Mouse (Mus musculus) CH12.LX (cell line): ENCODE data around the gene Rragc. TPM values are rescaled to one million over a fixed set of nuclear protein-coding genes. Genes with fewer than 3 reads are reported as not detected.
A peak's percentile ranks its signal among the peaks of the same experiment; 100 is the strongest.

Experiments used
- DNase-seq: peaks from one replicate; pipeline ENCODE4 v3.0.0-alpha.2; 2013; ENCODE audit errors: extremely low read depth
- H3K27ac ChIP-seq: 2 replicates; pipeline ENCODE4 v1.5.1; 2012; ENCODE audit warnings: low read depth, mild to moderate bottlenecking, control low read depth, moderate library complexity; ENCODE audit not compliant: insufficient read depth
- H3K27me3 ChIP-seq: replicated peaks from 2 replicates; pipeline ENCODE3; 2012; ENCODE audit warnings: inconsistent platforms
- H3K36me3 ChIP-seq, 2 experiments: replicated peaks in 1 of 2; 2 replicates each; pipeline versions ENCODE3 to v1.6.1; 2012; ENCODE audit warnings: inconsistent platforms in 1 of 2, low read length in 1 of 2, mild to moderate bottlenecking in 1 of 2, mixed read lengths in 1 of 2, moderate library complexity in 1 of 2; ENCODE audit not compliant: control insufficient read depth in 1 of 2, insufficient read depth in 1 of 2
- H3K4me1 ChIP-seq, 2 experiments: 2 replicates each; pipeline ENCODE4 v1.6.1; 2012; ENCODE audit warnings: inconsistent platforms in 1 of 2, moderate library complexity in 1 of 2; ENCODE audit not compliant: insufficient read depth in 2 of 2, control insufficient read depth in 1 of 2
- H3K4me2 ChIP-seq: 2 replicates; pipeline ENCODE4 v1.6.1; 2012; ENCODE audit warnings: low read depth, mild to moderate bottlenecking, control low read depth; ENCODE audit not compliant: poor library complexity, insufficient read depth, severe bottlenecking
- H3K4me3 ChIP-seq, 3 experiments: fragments of 150-350 bp in 1 of 3; sonication (generic) in 1 of 3; replicated peaks in 1 of 3; 2 replicates each; pipeline versions ENCODE3 to v1.5.1; 2011 to 2012; ENCODE audit warnings: low read depth in 2 of 3, low read length in 2 of 3, mild to moderate bottlenecking in 2 of 3, moderate library complexity in 2 of 3, control low read depth in 1 of 3, improper control_type of control experiment in 1 of 3, inconsistent platforms in 1 of 3, mixed read lengths in 1 of 3; ENCODE audit not compliant: poor library complexity in 1 of 3
- H3K79me2 ChIP-seq: replicated peaks from 2 replicates; pipeline ENCODE4 v1.6.1; 2012; ENCODE audit warnings: mild to moderate bottlenecking, moderate library complexity; ENCODE audit not compliant: control insufficient read depth, poor library complexity, insufficient read depth, severe bottlenecking; ENCODE audit errors: extremely low read depth
- H3K9ac ChIP-seq: 2 replicates; pipeline ENCODE4 v1.6.1; 2012; ENCODE audit warnings: low read depth, mild to moderate bottlenecking, control low read depth, moderate library complexity; ENCODE audit not compliant: insufficient read depth
- H3K9me3 ChIP-seq: replicated peaks from 2 replicates; pipeline ENCODE3; 2012; ENCODE audit warnings: low read length, inconsistent platforms, mixed read lengths
- BHLHE40 ChIP-seq: IDR thresholded peaks from 2 replicates; pipeline ENCODE4 v1.6.1; 2011; ENCODE audit warnings: mild to moderate bottlenecking, low read depth, low read length, improper control_type of control experiment
- CHD1 ChIP-seq: IDR thresholded peaks from 2 replicates; pipeline ENCODE4 v1.6.1; 2012; ENCODE audit warnings: low read depth, low read length, improper control_type of control experiment, inconsistent platforms
- CHD2 ChIP-seq: IDR thresholded peaks from 2 replicates; pipeline ENCODE4 v1.6.1; 2011; ENCODE audit warnings: low read length, improper control_type of control experiment
- CTCF ChIP-seq, 2 experiments: IDR thresholded peaks in 1 of 2; conservative IDR thresholded peaks in 1 of 2; 2 replicates each; pipeline ENCODE4 v1.5.1; 2011 to 2012; ENCODE audit warnings: low read depth in 2 of 2, low read length in 2 of 2, improper control_type of control experiment in 1 of 2, inconsistent platforms in 1 of 2, mild to moderate bottlenecking in 1 of 2, moderate library complexity in 1 of 2
- E2F4 ChIP-seq: IDR thresholded peaks from 2 replicates; pipeline ENCODE4 v1.6.1; 2011; ENCODE audit warnings: low read depth, low read length, improper control_type of control experiment; ENCODE audit not compliant: insufficient replicate concordance
- ELF1 ChIP-seq: IDR thresholded peaks from 2 replicates; pipeline ENCODE4 v1.6.1; 2014; ENCODE audit warnings: low read depth, mild to moderate bottlenecking, inconsistent platforms, low read length, improper control_type of control experiment
- ETS1 ChIP-seq: conservative IDR thresholded peaks from 2 replicates; pipeline ENCODE4 v1.6.1; 2012; ENCODE audit warnings: low read depth, mild to moderate bottlenecking, inconsistent platforms, low read length, improper control_type of control experiment, moderate library complexity
- GABPA ChIP-seq: IDR thresholded peaks from 2 replicates; pipeline ENCODE4 v1.6.1; 2012; ENCODE audit warnings: low read depth, low read length, improper control_type of control experiment, inconsistent platforms; ENCODE audit not compliant: insufficient replicate concordance
- HCFC1 ChIP-seq: IDR thresholded peaks from 2 replicates; pipeline ENCODE4 v1.6.1; 2012; ENCODE audit warnings: low read depth, mild to moderate bottlenecking, inconsistent platforms, low read length, improper control_type of control experiment
- JUN ChIP-seq: IDR thresholded peaks from 2 replicates; pipeline ENCODE4 v1.6.1; 2011; ENCODE audit warnings: low read depth, mild to moderate bottlenecking, low read length, improper control_type of control experiment, moderate library complexity; ENCODE audit not compliant: insufficient read depth
- JUND ChIP-seq: conservative IDR thresholded peaks from 2 replicates; pipeline ENCODE4 v1.6.1; 2011; ENCODE audit warnings: low read depth, low read length, improper control_type of control experiment
- KAT2A ChIP-seq: IDR thresholded peaks from 2 replicates; pipeline ENCODE4 v1.6.1; 2012; ENCODE audit warnings: low read length, improper control_type of control experiment, inconsistent platforms; ENCODE audit not compliant: insufficient replicate concordance
- MAFK ChIP-seq: IDR thresholded peaks from 2 replicates; pipeline ENCODE4 v1.6.1; 2011; ENCODE audit warnings: low read length, improper control_type of control experiment; ENCODE audit not compliant: insufficient replicate concordance
- MAX ChIP-seq: IDR thresholded peaks from 2 replicates; pipeline ENCODE4 v1.6.1; 2011; ENCODE audit warnings: low read length, improper control_type of control experiment
- MEF2A ChIP-seq: IDR thresholded peaks from 2 replicates; pipeline ENCODE4 v1.6.1; 2014; ENCODE audit warnings: low read depth, mild to moderate bottlenecking, inconsistent platforms, low read length, improper control_type of control experiment, borderline replicate concordance
- MXI1 ChIP-seq: IDR thresholded peaks from 2 replicates; pipeline ENCODE4 v1.6.1; 2011; ENCODE audit warnings: mild to moderate bottlenecking, low read depth, low read length, improper control_type of control experiment
- MYC ChIP-seq: IDR thresholded peaks from 2 replicates; pipeline ENCODE4 v1.6.1; 2011; ENCODE audit warnings: low read depth, mild to moderate bottlenecking, improper control_type of control experiment, low read length
- NRF1 ChIP-seq: IDR thresholded peaks from 2 replicates; pipeline ENCODE4 v1.6.1; 2014; ENCODE audit warnings: low read depth, mild to moderate bottlenecking, inconsistent platforms, low read length, improper control_type of control experiment, moderate library complexity
- POLR2AphosphoS2 ChIP-seq: IDR thresholded peaks from 2 replicates; pipeline ENCODE4 v1.6.1; 2011; ENCODE audit warnings: low read depth, low read length, improper control_type of control experiment
- RAD21 ChIP-seq: IDR thresholded peaks from 2 replicates; pipeline ENCODE4 v1.6.1; 2011; ENCODE audit warnings: low read depth, mild to moderate bottlenecking, low read length, improper control_type of control experiment, moderate library complexity
- RCOR1 ChIP-seq: conservative IDR thresholded peaks from 2 replicates; pipeline ENCODE4 v1.6.1; 2012; ENCODE audit warnings: low read depth, mild to moderate bottlenecking, inconsistent platforms, low read length, improper control_type of control experiment
- SIN3A ChIP-seq: IDR thresholded peaks from 2 replicates; pipeline ENCODE4 v1.6.1; 2012; ENCODE audit warnings: low read length, improper control_type of control experiment, inconsistent platforms
- SMC3 ChIP-seq: IDR thresholded peaks from 2 replicates; pipeline ENCODE4 v1.6.1; 2011; ENCODE audit warnings: low read depth, low read length, improper control_type of control experiment
- TBP ChIP-seq: conservative IDR thresholded peaks from 2 replicates; pipeline ENCODE4 v1.6.1; 2011; ENCODE audit warnings: low read depth, low read length, improper control_type of control experiment
- TCF12 ChIP-seq: IDR thresholded peaks from 2 replicates; pipeline ENCODE4 v1.6.1; 2014; ENCODE audit warnings: low read depth, mild to moderate bottlenecking, inconsistent platforms, low read length, improper control_type of control experiment
- UBTF ChIP-seq: IDR thresholded peaks from 2 replicates; pipeline ENCODE4 v1.6.1; 2012; ENCODE audit warnings: low read depth, mild to moderate bottlenecking, inconsistent platforms, low read length, improper control_type of control experiment, moderate library complexity
- USF2 ChIP-seq: conservative IDR thresholded peaks from 2 replicates; pipeline ENCODE4 v1.6.1; 2011; ENCODE audit warnings: low read depth, low read length, improper control_type of control experiment
- ZC3H11A ChIP-seq: IDR thresholded peaks from 2 replicates; pipeline ENCODE4 v1.6.1; 2012; ENCODE audit warnings: low read depth, mild to moderate bottlenecking, inconsistent platforms, low read length, improper control_type of control experiment
- ZKSCAN1 ChIP-seq: IDR thresholded peaks from 2 replicates; pipeline ENCODE4 v1.6.1; 2012; ENCODE audit warnings: low read depth, inconsistent platforms, low read length, improper control_type of control experiment, borderline replicate concordance
- ZMIZ1 ChIP-seq: IDR thresholded peaks from 2 replicates; pipeline ENCODE4 v1.6.1; 2012; ENCODE audit warnings: low read depth, mild to moderate bottlenecking, inconsistent platforms, low read length, improper control_type of control experiment
- ZNF384 ChIP-seq: IDR thresholded peaks from 2 replicates; pipeline ENCODE4 v1.6.1; 2012; ENCODE audit warnings: low read depth, low read length, improper control_type of control experiment, inconsistent platforms
- dilution Hi-C: fragments of 300-500 bp; cut with MboI; formaldehyde crosslinking; loops from 2 replicates; pipeline ENCODE4 v1.14.3; 2020; ENCODE audit warnings: low sequenced_read_pairs; ENCODE audit not compliant: extremely low pct_unique_long_range_greater_than_20kb, extremely low pct_ligation_motif_present
- in situ Hi-C: fragments of 300-500 bp; cut with MboI; formaldehyde crosslinking; loops from 3 replicates; pipeline ENCODE4 v1.14.3; 2019; ENCODE audit warnings: low sequenced_read_pairs, low pct_ligation_motif_present, low pct_unique_long_range_greater_than_20kb, mixed read lengths
- polyA plus RNA-seq: library from polyadenylated mRNA; unstranded; fragments of >175 nt; gene quantifications from 2 replicates; pipeline ENCODE4 v1.2.1, GENCODE M21; 2012; ENCODE audit warnings: low read depth; ENCODE audit not compliant: insufficient read length
- total RNA-seq, 2 experiments: library from RNA; depleted of rRNA; stranded (reverse); fragments of 300-350 nt in 1 of 2; fragments of >200 nt in 1 of 2; gene quantifications; 2 replicates each; pipeline ENCODE4 v1.2.3; 2012 to 2014

The Rragc gene
- total and polyA plus RNA-seq, 3 experiments, result 24.0 to 67.6 (median 49.1) TPM

- no peak for DNase-seq
- Histone ChIP-seq H3K27me3 (no peaks in the 10 kb centered on the region), H3K79me2 (peaks cover 25% of the 10 kb centered on the region), H3K36me3 (peaks cover 32 to 60% of the 10 kb centered on the region in 2 experiments), H3K9me3 (no peaks in the 10 kb centered on the region), H3K4me1 (peaks cover 4 to 17% of the 10 kb centered on the region in 2 experiments; a peak in 3 of 4 replicates), H3K4me2 (no peak overlapping the region), H3K27ac (no peak overlapping the region), H3K4me3 (no peak overlapping the region), H3K9ac (no peak overlapping the region)
- dilution Hi-C loops, result no loop called here
- TF ChIP-seq NRF1 (no peak), GABPA (no peak), SIN3A (no peak), ZC3H11A (no peak), ZNF384 (no peak), ELF1 (no peak), USF2 (no peak), RCOR1 (no peak), MEF2A (no peak), RAD21 (no peak), CHD2 (no peak), BHLHE40 (no peak)
- in situ Hi-C loops, result no loop called here
Observed at GRCm38 (mm10) chr4:123921055-123921565, 3.9 kb downstream of the Rragc start.

DNA sequence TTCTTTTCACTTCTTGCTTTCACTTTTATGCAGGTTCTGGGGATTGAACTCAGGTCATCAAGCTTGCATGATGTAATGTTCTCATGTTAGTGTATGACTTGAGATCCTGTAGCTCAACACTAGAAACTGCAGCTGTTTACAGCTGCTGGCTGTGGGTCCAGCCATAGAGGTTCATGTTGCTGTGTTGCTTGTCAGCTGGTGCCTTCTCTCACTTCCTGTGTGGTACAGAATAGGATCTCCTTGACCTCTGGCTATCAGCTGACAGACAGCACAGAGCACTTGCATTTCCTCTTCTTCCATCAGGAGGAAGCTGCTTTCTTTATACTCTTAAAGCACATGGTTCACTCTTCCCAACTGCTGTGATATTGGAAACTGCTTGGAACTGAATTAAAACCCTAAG lies 10.7 kb downstream of the Rragc start:
- H3K4me1 ChIP-seq, result peaks cover 7 to 24% of the 10 kb centered on the region in 2 experiments; a peak in 3 of 4 replicates
- in situ Hi-C loops (no loop called here), dilution Hi-C loops (no loop called here)
- no peaks in the 10 kb centered on the region for H3K27me3 ChIP-seq
- H3K9me3 ChIP-seq, result no peaks in the 10 kb centered on the region
- no peaks in the 10 kb centered on the region for H3K79me2 ChIP-seq
- peaks cover 42 to 79% of the 10 kb centered on the region in 2 experiments for H3K36me3 ChIP-seq
- peak overlapping the region; percentile 2; the same call in 1 of the 2 replicates for H3K27ac ChIP-seq
- no peak overlapping the region for H3K4me3 ChIP-seq
- H3K9ac ChIP-seq, result no peak overlapping the region
- H3K4me2 ChIP-seq, result peak overlapping the region; percentile 85
- peak; percentile 72 for DNase-seq
- TF ChIP-seq ETS1 (peak; percentile 100), UBTF (no peak), MAFK (no peak), USF2 (no peak), TBP (no peak; the same call in 1 of the 2 replicates), CHD1 (no peak), TCF12 (peak; percentile 53; the same call in 1 of the 2 replicates), MYC (peak; percentile 66; the same call in 1 of the 2 replicates), GABPA (no peak), JUN (peak; percentile 59), ZMIZ1 (no peak), ELF1 (0 out of 2 replicates have a peak, but pooled peaks have one; percentile 61), E2F4 (no peak), CTCF (conservative IDR thresholded peaks at IDR 0.05 in 1 of 2, IDR thresholded peaks at IDR 0.05 in 1 of 2; ENCODE audit: low read depth in 2 of 2, low read length in 2 of 2) (no peak), HCFC1 (no peak; the same call in 1 of the 2 replicates), CHD2 (no peak), SMC3 (no peak), ZC3H11A (no peak), MXI1 (0 out of 2 replicates have a peak, but pooled peaks have one; percentile 59), RAD21 (no peak), NRF1 (no peak), ZKSCAN1 (no peak), KAT2A (no peak), MAX (peak; percentile 51; the same call in 1 of the 2 replicates), JUND (no peak), RCOR1 (no peak), POLR2AphosphoS2 (no peak)
